Mouse (Mus musculus): ENCODE measurements around the gene Tef. TPM values are rescaled to one million over a fixed set of nuclear protein-coding genes. Genes with fewer than 3 reads are reported as not detected.

Tef gene
- polyA plus RNA-seq (2012; rRNA removed), result 30.6 and 34.0 TPM in 2 replicates

DNA sequence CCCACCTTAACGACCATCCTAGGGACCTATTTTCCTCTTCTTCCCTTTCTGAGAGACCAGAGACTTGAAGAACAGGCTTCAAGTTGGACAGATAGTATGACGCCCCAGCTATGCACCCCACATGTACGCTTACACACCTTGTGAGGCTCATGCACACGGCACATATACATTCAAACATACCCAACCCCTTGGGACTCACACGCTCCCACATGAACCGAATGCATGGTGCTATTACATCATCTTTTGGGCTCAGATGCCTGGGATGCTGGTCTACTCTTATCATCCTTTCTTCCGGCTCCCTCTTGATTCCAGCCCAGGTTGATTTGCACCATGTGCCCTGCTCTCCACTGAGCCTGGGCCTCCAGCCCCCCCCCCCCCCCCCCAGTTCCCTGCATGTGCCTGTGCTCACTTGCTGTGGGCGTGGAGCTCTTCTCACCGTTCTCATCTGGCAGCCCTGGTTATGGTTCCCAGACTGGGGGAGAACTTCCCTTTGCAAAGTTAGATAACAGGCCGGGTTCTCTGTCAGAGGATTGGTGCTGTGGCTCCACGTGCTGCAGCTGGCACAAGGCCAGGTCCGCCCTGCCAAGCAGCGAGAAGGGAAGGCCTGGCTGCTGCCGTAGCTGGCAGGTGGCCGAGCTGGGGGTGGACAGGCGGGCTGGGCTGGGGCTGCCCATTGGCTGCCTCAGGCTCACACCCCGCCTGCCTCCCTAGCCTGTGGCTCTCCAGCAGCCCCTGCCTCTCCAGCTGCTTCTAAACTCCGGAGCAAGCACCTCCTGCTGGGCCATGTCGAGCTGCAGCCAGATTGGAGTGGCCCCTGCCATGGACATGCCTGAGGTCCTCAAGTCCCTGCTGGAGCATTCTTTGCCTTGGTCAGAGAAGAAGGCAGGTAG, at the start of gene Tef:
Gene Tef, plus strand, starts transcription at position 421 of the 890 bp plus-strand sequence.

GRCm38 (mm10) chr15:81858517-81859329, 56.5 kb downstream of the Tef start, which contains the start of gene Tob2:
Tob2 (minus strand) TSS chr15:81858796.

GRCm38 (mm10) chr15:81871604-81872261, 69.5 kb downstream of the Tef start, which contains the start of gene Phf5a:
Phf5a (minus strand) TSS chr15:81871911.

GRCm38 (mm10) chr15:81872262-81873136, 70.3 kb downstream of the Tef start, which contains the start of gene Aco2:
Aco2 (plus strand) TSS chr15:81872309.

Other genes with a start within 250 kb of the Tef start
- gene Ep300, start 217.1 kb upstream of the Tef start, polyA plus RNA-seq (2012; rRNA removed), result 43.5 and 52.3 TPM in 2 replicates
- 23.3 and 25.7 TPM in 2 replicates for gene L3mbtl2, start 138.5 kb upstream of the Tef start, polyA plus RNA-seq (2012; rRNA removed)
- 1.3 and 2.0 TPM in 2 replicates for gene Chadl, start 105.1 kb upstream of the Tef start, polyA plus RNA-seq (2012; rRNA removed)
- gene Zc3h7b, start 57.4 kb upstream of the Tef start, polyA plus RNA-seq (2012; rRNA removed), result 57.9 and 65.1 TPM in 2 replicates
- 112 and 211 TPM in 2 replicates for gene Rangap1, start 56.9 kb upstream of the Tef start, polyA plus RNA-seq (2012; rRNA removed)
- gene Tob2, start 56.4 kb downstream of the Tef start, polyA plus RNA-seq (2012; rRNA removed), result 15.6 and 16.6 TPM in 2 replicates
- gene Phf5a, start 69.5 kb downstream of the Tef start, polyA plus RNA-seq (2012; rRNA removed), result 134 and 140 TPM in 2 replicates
- 153 and 168 TPM in 2 replicates for gene Aco2, start 69.9 kb downstream of the Tef start, polyA plus RNA-seq (2012; rRNA removed)
- gene Polr3h, start 123.8 kb downstream of the Tef start, polyA plus RNA-seq (2012; rRNA removed), result 22.2 and 24.0 TPM in 2 replicates
- gene Csdc2, start 134.3 kb downstream of the Tef start, polyA plus RNA-seq (2012; rRNA removed), result 11.6 and 15.1 TPM in 2 replicates
- gene Pmm1, start 158.5 kb downstream of the Tef start, polyA plus RNA-seq (2012; rRNA removed), result 37.8 and 50.3 TPM in 2 replicates
- gene 1700029P11Rik, start 178.1 kb downstream of the Tef start, polyA plus RNA-seq (2012; rRNA removed), result not detected in 2 replicates
- 39.3 and 44.3 TPM in 2 replicates for gene Xrcc6, start 185.4 kb downstream of the Tef start, polyA plus RNA-seq (2012; rRNA removed)
- gene Desi1, start 231.4 kb downstream of the Tef start, polyA plus RNA-seq (2012; rRNA removed), result 20.3 and 29.7 TPM in 2 replicates
- gene Snu13, start 245.2 kb downstream of the Tef start, polyA plus RNA-seq (2012; rRNA removed), result 88.9 and 164 TPM in 2 replicates

Data from central nervous system, embryonic 11.5 days (tissue).